8 mouse cellular contexts compared by ENCODE assay signal in the genomic region with DNA sequence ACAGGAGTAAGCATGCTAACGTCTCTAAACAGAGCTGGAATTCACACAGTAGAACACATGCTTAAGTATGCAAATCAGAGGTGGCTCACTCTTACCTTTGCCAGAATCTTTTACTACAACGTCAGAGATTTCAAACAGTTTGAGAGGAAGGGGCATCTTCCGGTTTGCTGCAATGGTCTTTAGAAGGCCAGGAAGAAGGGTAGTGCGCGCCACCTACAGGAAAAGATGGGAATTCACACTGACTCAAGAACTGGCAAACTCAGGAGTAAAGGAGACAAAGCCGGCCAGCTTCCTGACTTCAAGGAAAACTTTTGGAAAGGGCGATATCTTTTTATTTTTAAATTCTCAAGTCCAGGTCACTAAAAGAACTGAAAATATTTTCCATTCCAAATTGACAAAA. TPM values are rescaled to one million over a fixed set of nuclear protein-coding genes. Genes with fewer than 3 reads are reported as not detected.
DNase-seq lines count a peak whose midpoint lies in the region; ATAC-seq and TF ChIP-seq lines count a peak whose summit lies in the region.
"Had no signal": no experiment of that assay in that cellular context is flagged by ENCODE, and none has a peak within 500 bp of the region (broad histone marks: within the 10 kb centered on the region; RNA-seq: fewer than 3 reads in every experiment).

No protein-coding gene starts in this region.

- TF ChIP-seq RAD21 in MEL (IDR thresholded peaks at IDR 0.05; ENCODE audit: low read depth, low read length) = peak; percentile 10

- 57% methylated on average over 7 of the region's 7 CpGs for WGBS in liver, adult 2 months
- 53% methylated on average over 7 of the region's 7 CpGs for WGBS in liver, embryonic 12.5 days (ENCODE audit: insufficient replicate concordance)
- 26% methylated on average over 7 of the region's 7 CpGs for WGBS in cerebellum, adult 2 months
- WGBS in lung, embryonic 14.5 days = 34% methylated on average over 7 of the region's 7 CpGs

- no peaks in the 10 kb centered on the region; the same call in 1 of the 2 replicates for H3K79me2 ChIP-seq in liver, adult 2 months (ENCODE audit: control insufficient read depth, insufficient read depth, low read length)
- H3K79me2 ChIP-seq in MEL (ENCODE audit: control insufficient read depth, insufficient read depth, low read length, poor library complexity) = no peaks in the 10 kb centered on the region

- ATAC-seq in liver, embryonic 12.5 days = no peak
- no peak for ATAC-seq in lung, embryonic 14.5 days (ENCODE audit: insufficient read depth)

- no peak overlapping the region for H3K9ac ChIP-seq in liver, adult 2 months (ENCODE audit: low read depth, low read length)
- no peak overlapping the region for H3K9ac ChIP-seq in liver, embryonic 12.5 days
- no peak overlapping the region for H3K9ac ChIP-seq in MEL (ENCODE audit: control insufficient read depth, low read depth, low read length, poor library complexity, severe bottlenecking)
- no peak overlapping the region for H3K9ac ChIP-seq in lung, embryonic 14.5 days

- no peaks in the 10 kb centered on the region for H3K9me3 ChIP-seq in liver, embryonic 12.5 days (replicated peaks)
- H3K9me3 ChIP-seq in MEL (replicated peaks; ENCODE audit: insufficient read depth, low read length) = no peaks in the 10 kb centered on the region
- H3K9me3 ChIP-seq in lung, embryonic 14.5 days (ENCODE audit: low read depth, low read length) = no peaks in the 10 kb centered on the region

- H3K36me3 ChIP-seq in liver, adult 2 months (ENCODE audit: control insufficient read depth, insufficient read depth, low read length) = peaks cover 57% of the 10 kb centered on the region
- H3K36me3 ChIP-seq in liver, embryonic 12.5 days = peaks cover 95% of the 10 kb centered on the region
- H3K36me3 ChIP-seq in MEL (ENCODE audit: control insufficient read depth in 1 of 2, insufficient read depth in 2 of 2, low read length in 2 of 2) = peaks cover 0 to 19% of the 10 kb centered on the region in 2 experiments; a peak in 2 of 4 replicates
- peaks cover 82% of the 10 kb centered on the region for H3K36me3 ChIP-seq in lung, embryonic 14.5 days (ENCODE audit: insufficient read depth)

- no peak overlapping the region for H3K4me3 ChIP-seq in liver, adult 2 months (ENCODE audit: insufficient read depth, low read depth, low read length)
- no peak overlapping the region for H3K4me3 ChIP-seq in liver, embryonic 12.5 days
- no peak overlapping the region for H3K4me3 ChIP-seq in MEL (ENCODE audit: control insufficient read depth in 1 of 2, insufficient read depth in 1 of 2, low read depth in 2 of 2, low read length in 2 of 2)
- H3K4me3 ChIP-seq in cerebellum, adult 2 months (replicated peaks; ENCODE audit: insufficient read depth, low read depth, low read length) = no peak overlapping the region
- H3K4me3 ChIP-seq in lung, embryonic 14.5 days (ENCODE audit: low read depth, low read length) = no peak overlapping the region

- no peak overlapping the region for H3K27ac ChIP-seq in liver, adult 2 months (replicated peaks; ENCODE audit: insufficient read depth, low read depth, low read length)
- no peak overlapping the region for H3K27ac ChIP-seq in liver, embryonic 12.5 days
- H3K27ac ChIP-seq in MEL (ENCODE audit: control insufficient read depth, low read depth, low read length) = no peak overlapping the region
- no peak overlapping the region for H3K27ac ChIP-seq in cerebellum, adult 2 months (ENCODE audit: insufficient read depth, low read length)
- H3K27ac ChIP-seq in lung, embryonic 14.5 days (ENCODE audit: low read depth) = no peak overlapping the region

- H3K4me2 ChIP-seq in liver, embryonic 12.5 days = no peak overlapping the region
- H3K4me2 ChIP-seq in lung, embryonic 14.5 days = no peak overlapping the region

- H3K27me3 ChIP-seq in liver, adult 2 months (ENCODE audit: control insufficient read depth, insufficient read depth, low read length) = no peaks in the 10 kb centered on the region
- H3K27me3 ChIP-seq in liver, embryonic 12.5 days (replicated peaks) = no peaks in the 10 kb centered on the region
- H3K27me3 ChIP-seq in MEL (ENCODE audit: control insufficient read depth in 1 of 2, insufficient read depth in 2 of 2, low read length in 2 of 2) = no peaks in the 10 kb centered on the region
- no peaks in the 10 kb centered on the region for H3K27me3 ChIP-seq in cerebellum, adult 2 months (ENCODE audit: control insufficient read depth, insufficient read depth, low read length)
- no peaks in the 10 kb centered on the region for H3K27me3 ChIP-seq in lung, embryonic 14.5 days (ENCODE audit: insufficient read depth, low read length)

- TF ChIP-seq POLR2A in liver, adult 2 months (IDR thresholded peaks at IDR 0.05; ENCODE audit: extremely low read depth, insufficient read depth, low read length) = no peak
- no peak for TF ChIP-seq POLR2A in MEL (IDR thresholded peaks at IDR 0.05; ENCODE audit: control insufficient read depth in 1 of 2, insufficient read depth in 1 of 2, low read depth in 1 of 2, low read length in 2 of 2, poor library complexity in 1 of 2)
- TF ChIP-seq POLR2A in cerebellum, adult 2 months (IDR thresholded peaks at IDR 0.05; ENCODE audit: borderline replicate concordance, insufficient read depth, low read length) = no peak

- DNase-seq in liver, adult 2 months (ENCODE audit: extremely low read depth, low read depth, low spot score) = peak; percentile 13
- DNase-seq in MEL (ENCODE audit: low read depth, low spot score) = peak; percentile 39
- peak; percentile 26 to 48 for DNase-seq in cerebellum, adult 2 months
- DNase-seq in frontal cortex, postnatal 36 days (ENCODE audit: low spot score in 2 of 2) = peak; percentile 11 to 60
- DNase-seq in lung, embryonic 14.5 days = peak; percentile 76
- peak; percentile 18 for DNase-seq in skeletal muscle tissue, adult 2 months (ENCODE audit: low read depth, low spot score)

- TF ChIP-seq EP300 in MEL (IDR thresholded peaks at IDR 0.05; ENCODE audit: low read depth in 1 of 2, low read length in 2 of 2) = no peak

- no peaks in the 10 kb centered on the region for H3K4me1 ChIP-seq in liver, adult 2 months (ENCODE audit: control insufficient read depth, insufficient read depth, low read length)
- H3K4me1 ChIP-seq in liver, embryonic 12.5 days = no peaks in the 10 kb centered on the region
- no peaks in the 10 kb centered on the region for H3K4me1 ChIP-seq in MEL (ENCODE audit: control insufficient read depth in 1 of 2, insufficient read depth in 2 of 2, low read length in 2 of 2)
- no peaks in the 10 kb centered on the region; the same call in 1 of the 2 replicates for H3K4me1 ChIP-seq in cerebellum, adult 2 months (ENCODE audit: control insufficient read depth, insufficient read depth, low read length)
- H3K4me1 ChIP-seq in lung, embryonic 14.5 days (ENCODE audit: insufficient read depth) = no peaks in the 10 kb centered on the region

- TF ChIP-seq CTCF in liver, adult 2 months (IDR thresholded peaks at IDR 0.05; ENCODE audit: low read depth, low read length) = peak; percentile 48
- peak; percentile 18 to 52 (median 42); a peak in 5 of 6 replicates for TF ChIP-seq CTCF in MEL (IDR thresholded peaks at IDR 0.05 in 2 of 3, conservative IDR thresholded peaks at IDR 0.05 in 1 of 3; ENCODE audit: control insufficient read depth in 1 of 3, insufficient read depth in 1 of 3, low read depth in 2 of 3, low read length in 3 of 3, poor library complexity in 1 of 3, severe bottlenecking in 1 of 3)
- peak; percentile 72 for TF ChIP-seq CTCF in cerebellum, adult 2 months (IDR thresholded peaks at IDR 0.05; ENCODE audit: borderline replicate concordance, insufficient read depth, low read depth, low read length)
- TF ChIP-seq CTCF in lung, embryonic 14.5 days (IDR thresholded peaks at IDR 0.05; ENCODE audit: low read depth) = peak; percentile 76

TF ChIP-seq in MEL, 35 proteins besides CTCF, POLR2A, EP300 and RAD21:
- TF ChIP-seq MEF2A (IDR thresholded peaks at IDR 0.05; ENCODE audit: extremely low read depth, insufficient replicate concordance, low read depth, low read length, poor library complexity, severe bottlenecking) = no peak
- TF ChIP-seq SMC3 (IDR thresholded peaks at IDR 0.05; ENCODE audit: low read depth, low read length) = 0 out of 2 replicates have a peak, but pooled peaks have one; percentile 14
TF ChIP-seq in MEL: peak in this region for 1.

RNA-seq across cellular contexts. Expression of gene Farsb, which starts 34.0 kb away (rescaled TPM):
- total RNA-seq in liver, adult 2 months (2014; rRNA removed) = 33.7 and 37.3 TPM in 2 replicates
- polyA plus RNA-seq in liver, adult 2 months (2012; rRNA removed) = 11.2 and 12.8 TPM in 2 replicates
- polyA plus RNA-seq in liver, embryonic 12.5 days (2016; fragmentation: Nextera tagmentation; extraction: Ambion mirVana) = 159 and 160 TPM in 2 replicates
- 113 and 119 TPM in 2 replicates for total RNA-seq in MEL (2012; rRNA removed)
- 100 to 1,000 TPM; 122 to 154 TPM for polyA plus RNA-seq in MEL (2012; ENCODE audit: insufficient read depth in 1 of 2, insufficient read length in 2 of 2, low read depth in 1 of 2, low replicate concordance in 2 of 2, missing spikeins in 1 of 2)
- polyA plus RNA-seq in cerebellum, adult 2 months (2012; rRNA removed) = 62.6 and 63.1 TPM in 2 replicates
- 140 and 142 TPM in 2 replicates for polyA plus RNA-seq in lung, embryonic 14.5 days (2014; fragmentation: Nextera tagmentation; extraction: Ambion mirVana)

RNA-seq across cellular contexts. Expression of gene Mogat1, which starts 56.1 kb away (rescaled TPM):
- 0.65 TPM in 1 of 2 replicates, not detected in the other for total RNA-seq in liver, adult 2 months (2014; rRNA removed)
- 1.0 and 3.6 TPM in 2 replicates for polyA plus RNA-seq in liver, adult 2 months (2012; rRNA removed)
- not detected in 2 replicates for polyA plus RNA-seq in liver, embryonic 12.5 days (2016; fragmentation: Nextera tagmentation; extraction: Ambion mirVana)
- not detected in 2 replicates for total RNA-seq in MEL (2012; rRNA removed)
- polyA plus RNA-seq in MEL (2012; ENCODE audit: insufficient read depth in 1 of 2, insufficient read length in 2 of 2, low read depth in 1 of 2, low replicate concordance in 2 of 2, missing spikeins in 1 of 2) = not detected
- 0.97 and 1.5 TPM in 2 replicates for polyA plus RNA-seq in cerebellum, adult 2 months (2012; rRNA removed)
- polyA plus RNA-seq in lung, embryonic 14.5 days (2014; fragmentation: Nextera tagmentation; extraction: Ambion mirVana) = not detected in 2 replicates

RNA-seq across cellular contexts. Expression of gene BC035947, which starts 57.3 kb away (rescaled TPM):
- total RNA-seq in liver, adult 2 months (2014; rRNA removed) = not detected in 2 replicates
- not detected in 2 replicates for polyA plus RNA-seq in liver, adult 2 months (2012; rRNA removed)
- polyA plus RNA-seq in liver, embryonic 12.5 days (2016; fragmentation: Nextera tagmentation; extraction: Ambion mirVana) = not detected in 2 replicates
- total RNA-seq in MEL (2012; rRNA removed) = not detected in 2 replicates
- not detected for polyA plus RNA-seq in MEL (2012; ENCODE audit: insufficient read depth in 1 of 2, insufficient read length in 2 of 2, low read depth in 1 of 2, low replicate concordance in 2 of 2, missing spikeins in 1 of 2)
- 1.9 and 2.6 TPM in 2 replicates for polyA plus RNA-seq in cerebellum, adult 2 months (2012; rRNA removed)
- polyA plus RNA-seq in lung, embryonic 14.5 days (2014; fragmentation: Nextera tagmentation; extraction: Ambion mirVana) = 0.18 and 0.20 TPM in 2 replicates
- polyA plus RNA-seq: heart, embryonic 16.5 days had no signal

Comparison
In these comparisons a context has a peak if more than half of its experiments do, and no peak if none do; other contexts are left out.
1. DNase-seq: peak in every context shown above with its lines; median percentile 76 in lung, embryonic 14.5 days; 39 in MEL; 37 in cerebellum, adult 2 months; 36 in frontal cortex, postnatal 36 days; 18 in skeletal muscle tissue, adult 2 months; 13 in liver, adult 2 months.